Mouse (Mus musculus) lung, postnatal 0 days (tissue): Measurements from ENCODE around the gene H2al1m.

Experiments
- CTCF ChIP-seq: IDR thresholded peaks from 2 replicates; pipeline ENCODE4 v1.5.1; 2016; ENCODE audit warnings: antibody characterized with exemption, mild to moderate bottlenecking
- EP300 ChIP-seq: IDR thresholded peaks from 2 replicates; pipeline ENCODE4 v1.6.1; 2016; ENCODE audit warnings: antibody characterized with exemption, mild to moderate bottlenecking, control low read depth

DNA sequence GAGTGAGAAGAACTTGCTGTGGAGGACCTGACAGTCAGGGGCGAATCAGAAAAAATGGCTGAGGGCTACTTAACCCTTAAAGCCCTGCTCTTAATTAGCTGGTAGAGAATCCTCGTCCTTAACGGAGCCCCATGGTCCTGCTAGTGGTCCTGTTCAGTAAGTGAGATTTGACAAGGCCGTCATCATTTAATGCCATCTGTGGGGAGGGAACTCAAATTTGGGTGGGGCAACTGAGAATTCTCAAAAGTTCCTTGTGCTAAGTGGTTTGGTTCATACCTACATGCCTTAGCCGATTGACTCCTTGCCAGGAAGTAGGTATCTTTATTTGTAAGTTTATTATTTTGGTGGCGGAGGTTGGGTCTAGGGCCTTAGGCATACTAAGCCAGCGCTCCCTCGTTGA, 9.2 kb upstream of the H2al1m start:
- no peak for TF ChIP-seq CTCF
- no peak for TF ChIP-seq EP300
